Mouse (Mus musculus) liver, postnatal 0 days (tissue): ENCODE results near the gene Fam13a.

Experiments
- CTCF ChIP-seq: sonication (generic); IDR thresholded peaks from 2 replicates; pipeline ENCODE4 v1.5.1; 2016; ENCODE audit warnings: antibody characterized with exemption, low read depth
- EP300 ChIP-seq: IDR thresholded peaks from 2 replicates; pipeline ENCODE4 v1.6.1; 2016; ENCODE audit warnings: antibody characterized with exemption, low read depth, mild to moderate bottlenecking

DNA sequence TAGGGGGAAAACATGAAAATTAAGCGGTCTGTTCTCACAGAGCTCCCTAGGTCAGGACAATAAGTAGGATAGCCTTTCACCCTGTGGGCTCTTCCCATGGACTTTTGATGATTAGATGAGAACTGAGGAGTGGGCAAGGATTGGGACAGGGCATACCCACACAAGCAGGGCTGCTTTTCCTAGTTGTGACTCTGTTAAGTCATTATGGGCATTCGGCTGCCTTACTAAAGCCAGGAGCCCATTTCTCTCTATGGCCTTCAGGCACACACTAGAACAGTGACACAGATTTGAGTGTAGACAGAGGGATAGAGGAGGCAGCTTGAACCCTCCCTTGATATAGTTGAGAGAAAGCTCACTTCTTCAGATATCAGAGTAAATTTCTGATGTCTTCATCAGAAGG, 60.3 kb downstream of the Fam13a start:
- TF ChIP-seq CTCF = no peak
- TF ChIP-seq EP300 = no peak
